Mouse (Mus musculus) erythroblast, embryonic 14.5 days (primary cell): Measurements from ENCODE around the gene Macrod1. TPM values are rescaled to one million over a fixed set of nuclear protein-coding genes. Genes with fewer than 3 reads are reported as not detected.

Source experiments
- H3K27me3 ChIP-seq: 2 replicates; pipeline ENCODE4 v1.6.1; 2012; ENCODE audit warnings: inconsistent platforms; ENCODE audit not compliant: control insufficient read depth
- H3K36me3 ChIP-seq: 2 replicates; pipeline ENCODE4 v1.6.1; 2012; ENCODE audit warnings: mild to moderate bottlenecking, inconsistent platforms; ENCODE audit not compliant: control insufficient read depth
- H3K4me1 ChIP-seq: 2 replicates; pipeline ENCODE4 v1.6.1; 2012; ENCODE audit warnings: inconsistent platforms; ENCODE audit not compliant: control insufficient read depth
- H3K4me3 ChIP-seq: replicated peaks from 2 replicates; pipeline ENCODE3; 2012; ENCODE audit warnings: moderate library complexity, mild to moderate bottlenecking, inconsistent platforms
- H3K9me3 ChIP-seq: 2 replicates; pipeline ENCODE4 v1.6.1; 2012; ENCODE audit warnings: low read length, inconsistent platforms, mixed read lengths; ENCODE audit not compliant: control insufficient read depth
- GATA1 ChIP-seq: IDR thresholded peaks from 2 replicates; pipeline ENCODE4 v1.6.1; 2012; ENCODE audit warnings: low read length, inconsistent platforms, mixed read lengths
- TAL1 ChIP-seq: IDR thresholded peaks from 3 replicates; pipeline ENCODE4 v1.6.1; 2012; ENCODE audit warnings: low read length, inconsistent platforms, mixed read lengths
- polyA plus RNA-seq: library from polyadenylated mRNA; stranded (reverse); fragments of >175 nt; gene quantifications from 2 replicates; pipeline ENCODE4 v1.2.3, GENCODE M21; 2012

Macrod1 gene
- polyA plus RNA-seq, 1 experiment, result 2.0 TPM

GRCm38 (mm10) chr19:7217162-7217925 lies 160.7 kb downstream of the Macrod1 start, which contains the start of gene Cox8a:
Cox8a (minus strand) TSS chr19:7217616.
- no peaks in the 10 kb centered on the region for H3K9me3 ChIP-seq
- no peaks in the 10 kb centered on the region for H3K27me3 ChIP-seq
- peaks cover 40% of the 10 kb centered on the region for H3K36me3 ChIP-seq
- no peak for TF ChIP-seq TAL1
- no peak for TF ChIP-seq GATA1
- peak within 1 kb of the TSS; percentile 64 for H3K4me3 ChIP-seq
- H3K4me1 ChIP-seq, result peaks cover 40% of the 10 kb centered on the region

GRCm38 (mm10) chr19:7217926-7218267 lies 161.3 kb downstream of the Macrod1 start:
- peak overlapping the region; percentile 64 for H3K4me3 ChIP-seq
- no peak for TF ChIP-seq TAL1
- no peak for TF ChIP-seq GATA1
- H3K4me1 ChIP-seq, result peaks cover 40% of the 10 kb centered on the region
- H3K9me3 ChIP-seq, result no peaks in the 10 kb centered on the region
- H3K27me3 ChIP-seq, result no peaks in the 10 kb centered on the region
- peaks cover 37% of the 10 kb centered on the region for H3K36me3 ChIP-seq

GRCm38 (mm10) chr19:7218753-7219152 lies 162.1 kb downstream of the Macrod1 start:
- H3K36me3 ChIP-seq, result peaks cover 28% of the 10 kb centered on the region
- H3K4me3 ChIP-seq, result no peak overlapping the region
- H3K27me3 ChIP-seq, result no peaks in the 10 kb centered on the region
- H3K4me1 ChIP-seq, result peaks cover 40% of the 10 kb centered on the region
- TF ChIP-seq TAL1 (no peak), GATA1 (no peak)
- H3K9me3 ChIP-seq, result no peaks in the 10 kb centered on the region

GRCm38 (mm10) chr19:7222196-7222595 lies 165.6 kb downstream of the Macrod1 start:
- Histone ChIP-seq H3K36me3 (peaks cover 22% of the 10 kb centered on the region), H3K4me1 (peaks cover 13% of the 10 kb centered on the region), H3K27me3 (no peaks in the 10 kb centered on the region), H3K9me3 (no peaks in the 10 kb centered on the region), H3K4me3 (no peak overlapping the region)
- TF ChIP-seq GATA1 (no peak), TAL1 (no peak)

GRCm38 (mm10) chr19:7223488-7223887 lies 166.9 kb downstream of the Macrod1 start:
- H3K36me3 ChIP-seq, result peaks cover 35% of the 10 kb centered on the region
- peaks cover 4% of the 10 kb centered on the region for H3K4me1 ChIP-seq
- no peaks in the 10 kb centered on the region for H3K9me3 ChIP-seq
- TF ChIP-seq GATA1 (no peak), TAL1 (no peak)
- H3K4me3 ChIP-seq, result no peak overlapping the region
- H3K27me3 ChIP-seq, result no peaks in the 10 kb centered on the region

GRCm38 (mm10) chr19:7224253-7224652 lies 167.6 kb downstream of the Macrod1 start:
- Histone ChIP-seq H3K4me1 (0 out of 2 replicates have a peak, but pooled peaks cover 2% of the 10 kb centered on the region), H3K4me3 (no peak overlapping the region), H3K36me3 (peaks cover 43% of the 10 kb centered on the region), H3K27me3 (no peaks in the 10 kb centered on the region), H3K9me3 (no peaks in the 10 kb centered on the region)
- TF ChIP-seq TAL1 (no peak), GATA1 (no peak)

GRCm38 (mm10) chr19:7225096-7225690 lies 168.6 kb downstream of the Macrod1 start:
- H3K36me3 ChIP-seq, result peaks cover 52% of the 10 kb centered on the region
- TF ChIP-seq TAL1, result no peak
- no peak for TF ChIP-seq GATA1
- no peaks in the 10 kb centered on the region for H3K27me3 ChIP-seq
- no peak overlapping the region for H3K4me3 ChIP-seq
- no peaks in the 10 kb centered on the region for H3K9me3 ChIP-seq
- H3K4me1 ChIP-seq, result 0 out of 2 replicates have a peak, but pooled peaks cover 2% of the 10 kb centered on the region

GRCm38 (mm10) chr19:7226511-7226914 lies 169.9 kb downstream of the Macrod1 start:
- Histone ChIP-seq H3K36me3 (peaks cover 66% of the 10 kb centered on the region), H3K27me3 (no peaks in the 10 kb centered on the region), H3K9me3 (no peaks in the 10 kb centered on the region), H3K4me3 (no peak overlapping the region), H3K4me1 (0 out of 2 replicates have a peak, but pooled peaks cover 2% of the 10 kb centered on the region)
- TF ChIP-seq GATA1, result no peak
- no peak for TF ChIP-seq TAL1

GRCm38 (mm10) chr19:7234537-7235221 lies 178.1 kb downstream of the Macrod1 start:
- H3K9me3 ChIP-seq, result no peaks in the 10 kb centered on the region
- peaks cover 33% of the 10 kb centered on the region for H3K4me1 ChIP-seq
- H3K36me3 ChIP-seq, result peaks cover 92% of the 10 kb centered on the region
- no peak overlapping the region for H3K4me3 ChIP-seq
- TF ChIP-seq TAL1 (no peak), GATA1 (no peak)
- H3K27me3 ChIP-seq, result no peaks in the 10 kb centered on the region
